ENCODE assay signal across 22 mouse cellular contexts in the genomic region with DNA sequence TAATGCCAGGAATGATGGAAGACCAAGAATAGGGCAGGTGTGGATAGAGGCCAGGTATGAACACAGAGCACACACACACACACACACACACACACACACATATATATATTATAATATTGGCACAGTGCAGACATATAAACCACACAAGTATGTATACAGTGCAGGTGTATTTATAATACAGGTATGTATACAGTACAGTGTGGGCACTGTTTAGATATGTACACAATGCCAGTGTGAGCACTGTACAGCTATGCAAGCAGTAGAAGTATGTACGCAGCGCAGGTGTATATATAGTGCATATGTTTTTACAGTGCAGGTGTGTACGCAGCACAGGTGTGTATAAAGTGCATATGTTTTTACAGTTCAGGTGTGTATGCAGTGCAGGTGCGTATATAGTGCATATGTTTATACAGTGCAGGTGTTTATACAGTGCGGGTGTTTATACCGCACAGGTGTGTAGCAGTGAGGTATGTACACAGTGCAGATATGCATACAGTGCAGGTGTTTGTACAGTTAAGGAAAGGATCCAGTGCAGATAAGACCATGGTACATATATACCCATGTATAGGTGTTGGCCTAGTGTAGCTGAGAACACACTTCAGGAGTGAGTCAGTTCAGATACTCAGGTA.
DNase-seq lines count a peak whose midpoint lies in the region; ATAC-seq and TF ChIP-seq lines count a peak whose summit lies in the region.
"Had no signal": no experiment of that assay in that cellular context is flagged by ENCODE, and none has a peak within 500 bp of the region (broad histone marks: within the 10 kb centered on the region; RNA-seq: fewer than 3 reads in every experiment).

No protein-coding gene starts in this region.

- H3K4me3 ChIP-seq in heart, embryonic 16.5 days (ENCODE audit: low read length): no peak overlapping the region
- no peak overlapping the region for H3K4me3 ChIP-seq in lung, embryonic 14.5 days (ENCODE audit: low read depth, low read length)
- H3K4me3 ChIP-seq in intestine, postnatal 0 days (ENCODE audit: low read depth, low read length): no peak overlapping the region
- no peak overlapping the region for H3K4me3 ChIP-seq in stomach, embryonic 14.5 days (ENCODE audit: low read depth, low read length)
- H3K4me3 ChIP-seq in liver, embryonic 11.5 days (ENCODE audit: low read depth, low read length): no peak overlapping the region
- H3K4me3 ChIP-seq: gastrocnemius, adult 2 months; heart, embryonic 10.5 days; hindbrain, embryonic 15.5 days; liver, embryonic 13.5 days had no signal

- no peaks in the 10 kb centered on the region for H3K27me3 ChIP-seq in heart, embryonic 16.5 days (ENCODE audit: control insufficient read depth, insufficient read depth, low read length)
- H3K27me3 ChIP-seq in lung, embryonic 14.5 days (ENCODE audit: insufficient read depth, low read length): no peaks in the 10 kb centered on the region
- H3K27me3 ChIP-seq in intestine, postnatal 0 days (replicated peaks; ENCODE audit: control insufficient read depth, insufficient read depth, low read length): no peaks in the 10 kb centered on the region
- no peaks in the 10 kb centered on the region for H3K27me3 ChIP-seq in stomach, embryonic 14.5 days (ENCODE audit: control insufficient read depth, insufficient read depth, low read length)
- H3K27me3 ChIP-seq in liver, embryonic 11.5 days (replicated peaks; ENCODE audit: control insufficient read depth, insufficient read depth, low read length): no peaks in the 10 kb centered on the region
- H3K27me3 ChIP-seq: hindbrain, embryonic 15.5 days; liver, embryonic 13.5 days had no signal

- intact Hi-C loops in heart, postnatal 36 days (cut with DNase I): no loop called here

- no peak overlapping the region for H3K4me2 ChIP-seq in heart, embryonic 16.5 days (ENCODE audit: low read depth, low read length)
- no peak overlapping the region for H3K4me2 ChIP-seq in lung, embryonic 14.5 days
- no peak overlapping the region for H3K4me2 ChIP-seq in intestine, postnatal 0 days (replicated peaks; ENCODE audit: low read depth)
- no peak overlapping the region for H3K4me2 ChIP-seq in stomach, embryonic 14.5 days (replicated peaks; ENCODE audit: low read depth, low read length)
- H3K4me2 ChIP-seq in liver, embryonic 11.5 days: no peak overlapping the region
- H3K4me2 ChIP-seq: hindbrain, embryonic 15.5 days; liver, embryonic 13.5 days; midbrain, embryonic 11.5 days had no signal

- WGBS in heart, embryonic 16.5 days: 91% methylated on average over 6 of the region's 6 CpGs
- WGBS in lung, embryonic 14.5 days: 94% methylated on average over 6 of the region's 6 CpGs
- WGBS in intestine, postnatal 0 days: 86% methylated on average over 6 of the region's 6 CpGs
- WGBS in stomach, embryonic 14.5 days: 94% methylated on average over 6 of the region's 6 CpGs
- 92% methylated on average over 6 of the region's 6 CpGs for WGBS in liver, embryonic 11.5 days

- H3K36me3 ChIP-seq in heart, embryonic 16.5 days (ENCODE audit: control insufficient read depth, insufficient read depth): no peaks in the 10 kb centered on the region
- H3K36me3 ChIP-seq in lung, embryonic 14.5 days (ENCODE audit: insufficient read depth): no peaks in the 10 kb centered on the region
- H3K36me3 ChIP-seq in intestine, postnatal 0 days (ENCODE audit: control insufficient read depth, insufficient read depth): no peaks in the 10 kb centered on the region
- H3K36me3 ChIP-seq in stomach, embryonic 14.5 days (ENCODE audit: control insufficient read depth, insufficient read depth, low read length): no peaks in the 10 kb centered on the region
- H3K36me3 ChIP-seq in liver, embryonic 11.5 days (ENCODE audit: control insufficient read depth, insufficient read depth, low read length): no peaks in the 10 kb centered on the region
- H3K36me3 ChIP-seq: heart, embryonic 10.5 days; hindbrain, embryonic 15.5 days; liver, embryonic 13.5 days had no signal

- peak; percentile 28 for ATAC-seq in heart, embryonic 16.5 days (replicated peaks; ENCODE audit: extremely low read depth, insufficient read depth, low FRiP score)
- 0 out of 2 replicates have a peak, but pooled peaks have one; percentile 49 for ATAC-seq in lung, embryonic 14.5 days (ENCODE audit: insufficient read depth)
- peak; percentile 36; the same call in 1 of the 2 replicates for ATAC-seq in intestine, postnatal 0 days
- 0 out of 2 replicates have a peak, but pooled peaks have one; percentile 42 for ATAC-seq in stomach, embryonic 14.5 days (ENCODE audit: insufficient number of reproducible peaks, insufficient read depth, low FRiP score, low read depth)
- no peak for ATAC-seq in liver, embryonic 11.5 days (replicated peaks; ENCODE audit: low FRiP score)

- H3K9ac ChIP-seq in heart, embryonic 16.5 days (ENCODE audit: low read length): no peak overlapping the region
- no peak overlapping the region for H3K9ac ChIP-seq in lung, embryonic 14.5 days
- H3K9ac ChIP-seq in intestine, postnatal 0 days (ENCODE audit: low read depth, low read length): no peak overlapping the region
- H3K9ac ChIP-seq in stomach, embryonic 14.5 days (replicated peaks; ENCODE audit: low read depth, low read length): no peak overlapping the region
- H3K9ac ChIP-seq in liver, embryonic 11.5 days (ENCODE audit: low read depth, low read length): no peak overlapping the region
- H3K9ac ChIP-seq: hindbrain, embryonic 15.5 days; liver, embryonic 13.5 days had no signal

- no peaks in the 10 kb centered on the region for H3K9me3 ChIP-seq in heart, embryonic 16.5 days (replicated peaks; ENCODE audit: control insufficient read depth, low read length)
- H3K9me3 ChIP-seq in lung, embryonic 14.5 days (ENCODE audit: low read depth, low read length): no peaks in the 10 kb centered on the region
- no peaks in the 10 kb centered on the region for H3K9me3 ChIP-seq in intestine, postnatal 0 days (ENCODE audit: control insufficient read depth)
- no peaks in the 10 kb centered on the region for H3K9me3 ChIP-seq in stomach, embryonic 14.5 days (ENCODE audit: control insufficient read depth, low read depth, low read length)
- H3K9me3 ChIP-seq in liver, embryonic 11.5 days (ENCODE audit: control insufficient read depth, low read length): no peaks in the 10 kb centered on the region
- H3K9me3 ChIP-seq: heart, embryonic 10.5 days; hindbrain, embryonic 15.5 days; liver, embryonic 13.5 days had no signal

- H3K27ac ChIP-seq in heart, embryonic 16.5 days (ENCODE audit: low read length): no peak overlapping the region
- no peak overlapping the region for H3K27ac ChIP-seq in lung, embryonic 14.5 days (ENCODE audit: low read depth)
- H3K27ac ChIP-seq in intestine, postnatal 0 days (ENCODE audit: low read depth, low read length): no peak overlapping the region
- H3K27ac ChIP-seq in stomach, embryonic 14.5 days (ENCODE audit: low read length): no peak overlapping the region
- H3K27ac ChIP-seq in liver, embryonic 11.5 days (ENCODE audit: low read depth, low read length): no peak overlapping the region
- H3K27ac ChIP-seq: gastrocnemius, adult 2 months; heart, embryonic 10.5 days; hindbrain, embryonic 15.5 days; liver, embryonic 13.5 days had no signal

- DNase-seq in heart, postnatal 36 days: no peak
- no peak for DNase-seq in lung, embryonic 14.5 days
- no peak for DNase-seq in lung, postnatal 4 days
- DNase-seq in kidney, adult 8-10 months: no peak
- no peak for DNase-seq in liver, embryonic 11.5 days (ENCODE audit: low spot score)
- DNase-seq: adrenal gland, adult 2 months; cerebellum, adult 11-12 months; cerebellum, postnatal 10 days; gastrocnemius, adult 2 months; heart, postnatal 14 days; kidney, adult 18-20 months; kidney, postnatal 10 days; left cerebral cortex, postnatal 4 days; liver, embryonic 13.5 days; lung, adult 2 months; thymus, postnatal 14 days had no signal

- H3K4me1 ChIP-seq in heart, embryonic 16.5 days (ENCODE audit: control insufficient read depth, insufficient read depth, low read length): no peaks in the 10 kb centered on the region
- no peaks in the 10 kb centered on the region for H3K4me1 ChIP-seq in lung, embryonic 14.5 days (ENCODE audit: insufficient read depth)
- no peaks in the 10 kb centered on the region for H3K4me1 ChIP-seq in intestine, postnatal 0 days (replicated peaks; ENCODE audit: control insufficient read depth, insufficient read depth, low read length)
- H3K4me1 ChIP-seq in stomach, embryonic 14.5 days (ENCODE audit: control insufficient read depth, insufficient read depth, low read length): no peaks in the 10 kb centered on the region
- H3K4me1 ChIP-seq in liver, embryonic 11.5 days (replicated peaks; ENCODE audit: control insufficient read depth, insufficient read depth, low read length): no peaks in the 10 kb centered on the region
- H3K4me1 ChIP-seq: heart, embryonic 10.5 days; hindbrain, embryonic 15.5 days; liver, embryonic 13.5 days had no signal

- TF ChIP-seq CTCF in lung, embryonic 14.5 days (IDR thresholded peaks at IDR 0.05; ENCODE audit: low read depth): no peak
- TF ChIP-seq CTCF in intestine, postnatal 0 days (IDR thresholded peaks at IDR 0.05; ENCODE audit: low read depth): no peak
